Mouse (Mus musculus) embryo, embryonic 11 days (tissue): ENCODE results near the gene Gm4763.
A peak's percentile ranks its signal among the peaks of the same experiment; 100 is the strongest.
"Not testable (repeated sequence)": the region's sequence is repeated elsewhere in the genome, so short reads cannot be mapped to it uniquely, and the experiment has no call there.

Experiments used
- DNase-seq: peaks from one replicate; pipeline ENCODE4 v3.0.0-alpha.2; 2015

Gene Gm4763

GRCm38 (mm10) chr7:24726808-24727207 lies at the start of gene Gm4763:
Gene Gm4763, minus strand, starts transcription at chr7:24726908.
- DNase-seq = not testable (repeated sequence)

GRCm38 (mm10) chr7:24776145-24776544 lies 49.4 kb upstream of the Gm4763 start:
- DNase-seq = no peak

GRCm38 (mm10) chr7:24773942-24774535 lies 47.3 kb upstream of the Gm4763 start:
- no peak for DNase-seq

- DNase-seq = no peak
These were observed 44.7 kb upstream of the Gm4763 start for GRCm38 (mm10) chr7:24771361-24771760.

- no peak for DNase-seq
These were observed 35.9 kb upstream of the Gm4763 start for GRCm38 (mm10) chr7:24762574-24762973.

- DNase-seq = no peak
These were observed 34.5 kb upstream of the Gm4763 start for GRCm38 (mm10) chr7:24761161-24761560.

GRCm38 (mm10) chr7:24760211-24760610 lies 33.5 kb upstream of the Gm4763 start, which contains the start of gene Cd177:
Gene Cd177, minus strand, starts transcription at chr7:24760311.
- DNase-seq = no peak

- DNase-seq = no peak
These were observed 31.8 kb upstream of the Gm4763 start for GRCm38 (mm10) chr7:24758520-24758919.

- DNase-seq = no peak
These were observed 26.8 kb upstream of the Gm4763 start for GRCm38 (mm10) chr7:24753476-24753875.

- no peak for DNase-seq
These were observed 24.9 kb upstream of the Gm4763 start for GRCm38 (mm10) chr7:24751610-24752009.

- DNase-seq = no peak
These were observed 24.0 kb upstream of the Gm4763 start for GRCm38 (mm10) chr7:24750695-24751094.

GRCm38 (mm10) chr7:24735970-24736670 lies 9.4 kb upstream of the Gm4763 start:
- DNase-seq = peak; percentile 73

- DNase-seq = no peak
These were observed 11.7 kb downstream of the Gm4763 start for GRCm38 (mm10) chr7:24715039-24715438.

GRCm38 (mm10) chr7:24708832-24709292 lies 17.8 kb downstream of the Gm4763 start, which contains the start of gene BC049730:
Gene BC049730, plus strand, starts transcription at chr7:24709242.
- DNase-seq = no peak

- DNase-seq = not testable (repeated sequence)
These were observed 23.9 kb downstream of the Gm4763 start for GRCm38 (mm10) chr7:24702841-24703240.

GRCm38 (mm10) chr7:24697891-24698290 lies 28.8 kb downstream of the Gm4763 start:
- DNase-seq = not testable (repeated sequence)

- not testable (repeated sequence) for DNase-seq
These were observed 34.0 kb downstream of the Gm4763 start for GRCm38 (mm10) chr7:24692693-24693092.

- not testable (repeated sequence) for DNase-seq
These were observed 39.2 kb downstream of the Gm4763 start for GRCm38 (mm10) chr7:24687519-24687918.

- not testable (repeated sequence) for DNase-seq
These were observed 42.6 kb downstream of the Gm4763 start for GRCm38 (mm10) chr7:24684121-24684520.

GRCm38 (mm10) chr7:24676575-24676974 lies 50.1 kb downstream of the Gm4763 start, which contains the start of gene Tex101:
Gene Tex101, minus strand, starts transcription at chr7:24676675.
- no peak for DNase-seq

GRCm38 (mm10) chr7:24671944-24672439 lies 54.7 kb downstream of the Gm4763 start:
- no peak for DNase-seq
